Mouse (Mus musculus): ENCODE measurements at regions not wholly inside any gene's neighbourhood (a gene's known extent, or its start where the extent isn't known, plus 50 kb on each side); places are given as distances from the start of the nearest gene placed in this dataset.

- TF ChIP-seq POLR2A (IDR thresholded peaks at IDR 0.05; ENCODE audit: control insufficient read depth, low read depth, low read length) (no peak), CTCF (IDR thresholded peaks at IDR 0.05; ENCODE audit: control insufficient read depth, insufficient read depth, insufficient replicate concordance, low read depth, low read length) (no peak)
These were observed 101.0 kb upstream of the Adra1b start for GRCm38 (mm10) chr11:44001843-44002589.
